Mouse (Mus musculus) embryo, embryonic 9.5 days (tissue): ENCODE measurements around the gene Arl14.
"Not testable (repeated sequence)": the region's sequence is repeated elsewhere in the genome, so short reads cannot be mapped to it uniquely, and the experiment has no call there.

Experiments
- DNase-seq: peaks from one replicate; pipeline ENCODE4 v3.0.0-alpha.2; 2017; ENCODE audit errors: extremely low spot score

The Arl14 gene

GRCm38 (mm10) chr3:69213465-69213864, 8.8 kb upstream of the Arl14 start:
- no peak for DNase-seq

- DNase-seq, result no peak
Measured at GRCm38 (mm10) chr3:69214566-69214965, 7.7 kb upstream of the Arl14 start.

- no peak for DNase-seq
Measured at GRCm38 (mm10) chr3:69222502-69222900, 282 bp downstream of the Arl14 start.

GRCm38 (mm10) chr3:69222987-69223386, 768 bp downstream of the Arl14 start:
- DNase-seq, result no peak

GRCm38 (mm10) chr3:69223666-69224065, 1.4 kb downstream of the Arl14 start:
- no peak for DNase-seq

- DNase-seq, result no peak
Measured at GRCm38 (mm10) chr3:69225019-69225418, 2.8 kb downstream of the Arl14 start.

GRCm38 (mm10) chr3:69226496-69226895, 4.3 kb downstream of the Arl14 start:
- no peak for DNase-seq

- no peak for DNase-seq
Measured at GRCm38 (mm10) chr3:69228002-69228401, 5.8 kb downstream of the Arl14 start.

- no peak for DNase-seq
Measured at GRCm38 (mm10) chr3:69231522-69232138, 9.4 kb downstream of the Arl14 start.

GRCm38 (mm10) chr3:69233552-69234189, 11.5 kb downstream of the Arl14 start:
- DNase-seq, result not testable (repeated sequence)

GRCm38 (mm10) chr3:69234525-69234924, 12.3 kb downstream of the Arl14 start:
- DNase-seq, result no peak

GRCm38 (mm10) chr3:69235806-69236205, 13.6 kb downstream of the Arl14 start:
- DNase-seq, result no peak

GRCm38 (mm10) chr3:69236491-69236890, 14.3 kb downstream of the Arl14 start:
- DNase-seq, result no peak

- peak; percentile 36 for DNase-seq
Measured at GRCm38 (mm10) chr3:69238141-69238851, 16.1 kb downstream of the Arl14 start.

GRCm38 (mm10) chr3:69239246-69239645, 17.0 kb downstream of the Arl14 start:
- DNase-seq, result no peak

- no peak for DNase-seq
Measured at GRCm38 (mm10) chr3:69241020-69241419, 18.8 kb downstream of the Arl14 start.

- DNase-seq, result no peak
Measured at GRCm38 (mm10) chr3:69253096-69253866, 31.1 kb downstream of the Arl14 start.

GRCm38 (mm10) chr3:69254676-69255075, 32.5 kb downstream of the Arl14 start:
- no peak for DNase-seq

GRCm38 (mm10) chr3:69257049-69257699, 35.0 kb downstream of the Arl14 start:
- DNase-seq, result peak; percentile 53

- no peak for DNase-seq
Measured at GRCm38 (mm10) chr3:69263010-69263643, 40.9 kb downstream of the Arl14 start.

GRCm38 (mm10) chr3:69264299-69264698, 42.1 kb downstream of the Arl14 start:
- DNase-seq, result not testable (repeated sequence)
